Mouse (Mus musculus) intestine, embryonic 14.5 days (tissue): ENCODE data around the gene Gm13696. TPM values are rescaled to one million over a fixed set of nuclear protein-coding genes. Genes with fewer than 3 reads are reported as not detected.

ENCODE experiments used
- ATAC-seq: fragments of 200-750 bp; cut with Nextera tagmentation; replicated peaks from 2 replicates; pipeline ENCODE4 v1.8.0; 2017; ENCODE audit warnings: low read depth, moderate number of reproducible peaks, moderate TSS enrichment, moderate library complexity; ENCODE audit not compliant: low FRiP score, low TSS enrichment
- DNase-seq: peaks from one replicate; pipeline ENCODE4 v3.0.0-alpha.2; 2018; ENCODE audit warnings: low spot score
- H3K27ac ChIP-seq: fragments of 300-500 bp; sonication (generic); 2 replicates; pipeline ENCODE4 v1.5.1; 2014; ENCODE audit warnings: low read depth, mild to moderate bottlenecking, control low read depth
- H3K27me3 ChIP-seq: fragments of 300-500 bp; sonication (generic); replicated peaks from 2 replicates; pipeline ENCODE4 v1.6.1; 2014; ENCODE audit warnings: low read length, control low read depth; ENCODE audit not compliant: control insufficient read depth, insufficient read depth
- H3K36me3 ChIP-seq: fragments of 300-500 bp; sonication (generic); 2 replicates; pipeline ENCODE4 v1.6.1; 2014; ENCODE audit warnings: low read length, control low read depth; ENCODE audit not compliant: control insufficient read depth, insufficient read depth
- H3K4me1 ChIP-seq: fragments of 300-500 bp; sonication (generic); replicated peaks from 2 replicates; pipeline ENCODE4 v1.6.1; 2014; ENCODE audit warnings: low read length, control low read depth, mixed read lengths; ENCODE audit not compliant: control insufficient read depth, insufficient read depth
- H3K4me2 ChIP-seq: fragments of 300-500 bp; sonication (generic); 2 replicates; pipeline ENCODE4 v1.6.1; 2014; ENCODE audit warnings: low read length
- H3K4me3 ChIP-seq: fragments of 300-500 bp; sonication (generic); 2 replicates; pipeline ENCODE4 v1.5.1; 2014; ENCODE audit warnings: low read depth, low read length, control low read depth, mixed read lengths
- H3K9ac ChIP-seq: fragments of 300-500 bp; sonication (generic); 2 replicates; pipeline ENCODE4 v1.6.1; 2014; ENCODE audit warnings: mild to moderate bottlenecking, low read length
- H3K9me3 ChIP-seq: fragments of 300-500 bp; sonication (generic); 2 replicates; pipeline ENCODE4 v1.6.1; 2016; ENCODE audit warnings: low read length, control low read depth; ENCODE audit not compliant: control insufficient read depth
- whole genome bisulfite sequencing: fragments of 180-500 bp; shearing (Covaris S2); extraction: QIAGEN DNeasy Blood & Tissue Kit; methylation state at CpG from one replicate; pipeline ENCODE4 v1.1.7; 2014; 5-methylcytosine and 5-hydroxymethylcytosine counted together
- polyA plus RNA-seq: library from polyadenylated mRNA; unstranded; fragments of >200 nt; fragmentation: Nextera tagmentation; extraction: Ambion mirVana; gene quantifications from 2 replicates; pipeline ENCODE4 v1.2.1, GENCODE M21; 2014

Gm13696 gene
- polyA plus RNA-seq, 1 experiment from 2014 or later, result not detected

DNA sequence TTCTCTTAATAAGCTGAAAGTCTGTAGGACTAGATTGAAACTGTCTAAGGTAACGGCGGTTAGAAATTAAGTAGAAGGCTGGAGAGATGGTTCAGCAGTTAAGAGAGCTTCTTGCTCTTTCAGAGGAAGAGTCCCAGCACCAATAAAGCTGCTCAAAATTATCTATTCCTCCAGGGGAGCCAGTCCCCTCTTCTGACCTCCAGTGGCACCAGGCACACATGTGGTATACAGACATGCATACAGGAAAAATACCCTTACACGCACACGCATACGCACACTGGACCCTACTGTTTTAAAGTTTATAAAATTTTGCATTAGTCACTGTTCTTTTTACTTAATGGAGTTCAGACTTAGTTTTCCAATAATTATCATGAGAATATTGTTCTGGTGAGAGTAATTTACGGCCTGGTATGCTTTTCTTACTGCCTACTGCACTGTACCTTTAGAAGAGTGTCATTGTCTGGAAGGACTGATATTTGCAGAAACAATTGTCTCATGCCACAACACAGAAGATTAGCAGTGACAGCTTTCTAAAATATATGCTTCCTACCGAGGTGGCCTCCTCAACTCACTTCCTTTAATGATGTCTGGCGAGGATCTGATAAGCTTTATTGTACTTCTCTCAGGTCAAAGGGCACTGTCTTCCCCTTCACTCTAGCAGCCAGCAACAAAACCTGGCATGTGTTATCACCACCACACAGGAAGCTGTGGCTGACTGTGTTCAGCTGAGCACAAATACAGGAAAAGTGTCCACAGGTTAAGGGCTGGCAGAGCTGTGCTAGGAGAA, 46.8 kb downstream of the Gm13696 start:
- Histone ChIP-seq H3K9me3 (no peaks in the 10 kb centered on the region), H3K4me2 (no peak overlapping the region), H3K36me3 (no peaks in the 10 kb centered on the region), H3K27ac (no peak overlapping the region), H3K27me3 (no peaks in the 10 kb centered on the region), H3K4me3 (no peak overlapping the region), H3K9ac (no peak overlapping the region), H3K4me1 (no peaks in the 10 kb centered on the region; the same call in 1 of the 2 replicates)
- no peak for DNase-seq
- 60% methylated on average over 8 of the region's 8 CpGs for WGBS
- ATAC-seq, result no peak

DNA sequence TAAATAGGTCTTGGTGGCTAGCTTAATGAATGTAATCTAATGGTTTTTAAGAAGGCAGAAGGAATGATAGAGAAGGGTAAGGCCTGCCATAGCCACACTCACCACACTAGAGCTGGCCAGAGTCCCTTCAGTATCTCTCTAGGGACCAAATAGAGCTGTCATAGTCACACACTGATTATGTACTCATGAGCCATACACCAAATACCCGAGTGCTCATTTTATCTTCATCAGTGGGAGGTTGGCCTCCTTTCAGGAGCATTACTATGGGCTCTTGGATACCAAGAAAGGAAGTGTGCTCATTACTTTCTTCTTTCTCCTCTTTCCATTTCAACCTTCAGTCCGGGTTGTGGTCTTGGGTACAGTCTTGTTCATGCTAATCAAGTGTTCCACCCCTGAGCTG, 49.0 kb downstream of the Gm13696 start:
- Histone ChIP-seq H3K4me3 (no peak overlapping the region), H3K27me3 (no peaks in the 10 kb centered on the region), H3K27ac (no peak overlapping the region), H3K9me3 (no peaks in the 10 kb centered on the region), H3K4me2 (no peak overlapping the region), H3K9ac (no peak overlapping the region), H3K4me1 (no peaks in the 10 kb centered on the region; the same call in 1 of the 2 replicates), H3K36me3 (no peaks in the 10 kb centered on the region)
- ATAC-seq (no peak), DNase-seq (no peak)
- 90% methylated on average over 2 of the region's 2 CpGs for WGBS

GRCm38 (mm10) chr2:84022905-84023304, 50.0 kb downstream of the Gm13696 start:
- ATAC-seq, result no peak
- DNase-seq, result no peak
- Histone ChIP-seq H3K27me3 (no peaks in the 10 kb centered on the region), H3K4me1 (no peaks in the 10 kb centered on the region; the same call in 1 of the 2 replicates), H3K36me3 (no peaks in the 10 kb centered on the region), H3K4me3 (no peak overlapping the region), H3K9ac (no peak overlapping the region), H3K9me3 (no peaks in the 10 kb centered on the region), H3K27ac (no peak overlapping the region), H3K4me2 (no peak overlapping the region)
- 83% methylated on average over 2 of the region's 2 CpGs for WGBS

DNA sequence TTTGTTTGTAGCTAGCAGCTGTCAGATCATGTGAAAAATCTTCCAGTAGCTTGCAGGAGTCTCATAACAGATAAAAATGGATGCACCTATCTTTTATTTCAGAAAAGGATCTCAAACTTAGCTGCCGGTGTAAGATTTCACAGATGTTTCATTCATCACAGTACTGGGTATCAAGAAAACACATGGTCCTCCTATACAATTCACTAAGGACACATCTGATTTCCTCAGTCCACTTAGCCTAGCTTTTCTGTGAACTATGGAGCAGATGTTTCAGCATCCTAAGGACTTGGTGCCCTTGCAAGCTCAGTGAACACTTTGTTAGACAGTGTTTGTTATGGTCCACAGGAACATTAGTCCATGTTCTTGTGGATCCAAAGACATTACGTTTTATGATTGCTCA, 50.4 kb downstream of the Gm13696 start:
- no peak overlapping the region for H3K27ac ChIP-seq
- 82% methylated on average over 2 of the region's 2 CpGs for WGBS
- no peak for ATAC-seq

More for the DNA sequence above, 50.4 kb downstream of the Gm13696 start:
- H3K27me3 ChIP-seq, result no peaks in the 10 kb centered on the region
- no peaks in the 10 kb centered on the region for H3K9me3 ChIP-seq
- H3K36me3 ChIP-seq, result no peaks in the 10 kb centered on the region
- DNase-seq, result no peak
- no peak overlapping the region for H3K9ac ChIP-seq
- H3K4me3 ChIP-seq, result no peak overlapping the region
- no peak overlapping the region for H3K4me2 ChIP-seq
- H3K4me1 ChIP-seq, result no peaks in the 10 kb centered on the region; the same call in 1 of the 2 replicates

Other genes with a start within 250 kb of the Gm13696 start
- gene Itgav, start 248.7 kb upstream of the Gm13696 start, polyA plus RNA-seq, result 75.3 and 85.3 TPM in 2 replicates
- gene Fam171b, start 160.5 kb upstream of the Gm13696 start, polyA plus RNA-seq, result 13.9 and 18.4 TPM in 2 replicates
- not detected in 2 replicates for gene Zswim2, start 31.9 kb upstream of the Gm13696 start, polyA plus RNA-seq
- gene Gm13698, start 17.4 kb upstream of the Gm13696 start, polyA plus RNA-seq, result not detected in 2 replicates
- not detected in 2 replicates for gene Gm13693, start 11.6 kb upstream of the Gm13696 start, polyA plus RNA-seq
- gene Gm13695, start 5.8 kb upstream of the Gm13696 start, polyA plus RNA-seq, result not detected in 2 replicates
- not detected in 2 replicates for gene Gm13694, start 5.8 kb downstream of the Gm13696 start, polyA plus RNA-seq
- not detected in 2 replicates for gene Gm13697, start 11.6 kb downstream of the Gm13696 start, polyA plus RNA-seq
- not detected in 2 replicates for gene Gm13691, start 17.4 kb downstream of the Gm13696 start, polyA plus RNA-seq